Mouse (Mus musculus) neural tube, embryonic 11.5 days (tissue): ENCODE measurements around the gene Gm12185. TPM values are rescaled to one million over a fixed set of nuclear protein-coding genes. Genes with fewer than 3 reads are reported as not detected.

Experiments
- ATAC-seq: fragments of 200-750 bp; cut with Nextera tagmentation; 2 replicates; pipeline ENCODE4 v1.8.0; 2017; ENCODE audit warnings: moderate number of reproducible peaks, mild to moderate bottlenecking, moderate TSS enrichment, moderate library complexity; ENCODE audit not compliant: insufficient read depth, low FRiP score, low TSS enrichment
- DNase-seq: peaks from one replicate; pipeline ENCODE4 v3.0.0-alpha.2; 2015; ENCODE audit warnings: low spot score
- H3K27ac ChIP-seq: fragments of 300-500 bp; sonication (generic); 2 replicates; pipeline ENCODE4 v1.5.1; 2014; ENCODE audit warnings: low read depth, mild to moderate bottlenecking, low read length
- H3K27me3 ChIP-seq: fragments of 300-500 bp; sonication (generic); 2 replicates; pipeline ENCODE4 v1.6.1; 2014; ENCODE audit warnings: mild to moderate bottlenecking, low read length, mixed read lengths; ENCODE audit not compliant: control insufficient read depth, insufficient read depth
- H3K36me3 ChIP-seq: fragments of 300-500 bp; sonication (generic); 2 replicates; pipeline ENCODE4 v1.6.1; 2014; ENCODE audit warnings: mild to moderate bottlenecking, low read length, moderate library complexity, mixed read lengths; ENCODE audit not compliant: control insufficient read depth, insufficient read depth
- H3K4me1 ChIP-seq: fragments of 300-500 bp; sonication (generic); 2 replicates; pipeline ENCODE4 v1.6.1; 2014; ENCODE audit warnings: low read length, mixed read lengths; ENCODE audit not compliant: control insufficient read depth, insufficient read depth
- H3K4me2 ChIP-seq: fragments of 300-500 bp; sonication (generic); 2 replicates; pipeline ENCODE4 v1.6.1; 2014; ENCODE audit warnings: low read depth, mild to moderate bottlenecking, moderate library complexity
- H3K4me3 ChIP-seq: fragments of 300-500 bp; sonication (generic); 2 replicates; pipeline ENCODE4 v1.5.1; 2014; ENCODE audit warnings: low read depth, low read length
- H3K9ac ChIP-seq: fragments of 300-500 bp; sonication (generic); 2 replicates; pipeline ENCODE4 v1.6.1; 2014; ENCODE audit warnings: mild to moderate bottlenecking, low read length
- H3K9me3 ChIP-seq: fragments of 300-500 bp; sonication (generic); 2 replicates; pipeline ENCODE4 v1.6.1; 2016; ENCODE audit warnings: low read length; ENCODE audit not compliant: control insufficient read depth
- WGBS: fragments of 180-500 bp; shearing (Covaris S2); extraction: QIAGEN DNeasy Blood & Tissue Kit; methylation state at CpG from one replicate; pipeline ENCODE4 v1.1.7; 2014; 5-methylcytosine and 5-hydroxymethylcytosine counted together
- polyA plus RNA-seq: library from polyadenylated mRNA; unstranded; fragments of >200 nt; fragmentation: Nextera tagmentation; extraction: Ambion mirVana; gene quantifications from 2 replicates; pipeline ENCODE4 v1.2.1, GENCODE M21; 2014

Gene Gm12185
- polyA plus RNA-seq, 1 experiment from 2014 or later, result not detected

DNA sequence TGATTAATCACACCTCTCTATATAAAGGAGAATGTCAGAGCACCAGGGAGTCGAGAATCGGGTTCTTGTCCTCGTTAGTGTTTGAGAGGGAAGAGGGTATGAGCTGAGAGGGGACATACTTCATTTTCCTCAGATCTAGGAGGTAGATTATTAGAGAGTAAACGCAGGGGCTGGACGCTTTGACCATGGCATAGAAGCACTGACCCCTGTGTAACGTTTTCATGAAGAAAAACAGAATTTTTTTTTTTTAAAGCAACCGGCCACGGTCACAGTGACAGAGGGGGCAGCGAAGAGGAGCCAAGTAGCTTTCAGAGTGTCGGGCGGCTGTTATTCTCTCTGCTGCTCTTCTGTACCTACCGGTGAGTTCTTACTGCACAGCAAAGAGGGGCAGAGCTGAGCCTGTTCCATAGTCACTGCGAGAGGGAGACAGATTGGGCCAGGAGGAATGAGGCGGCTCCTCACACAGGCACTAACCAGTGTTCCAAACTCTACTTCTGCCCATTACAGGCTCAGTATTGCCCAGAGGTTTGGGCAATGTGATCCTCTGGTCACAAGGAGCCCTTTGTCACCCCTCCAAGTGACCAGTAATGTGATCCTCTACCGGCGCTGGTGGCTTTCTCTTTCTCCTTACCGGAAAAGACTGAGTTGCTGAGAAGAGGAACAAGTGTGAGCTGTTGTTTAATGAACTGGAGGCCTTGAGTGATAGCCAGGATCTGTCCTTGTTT lies 120.0 kb downstream of the Gm12185 start:
- H3K27me3 ChIP-seq, result no peaks in the 10 kb centered on the region
- 8% methylated on average over 17 of the region's 17 CpGs for WGBS

GRCm38 (mm10) chr11:48871201-48871772 lies 120.7 kb downstream of the Gm12185 start, which contains the start of gene Irgm1:
TSS of gene Irgm1 (minus strand) at chr11:48871683.
- 2% methylated on average over 19 of the region's 19 CpGs for WGBS

More for the DNA sequence above, 120.0 kb downstream of the Gm12185 start:
- DNase-seq, result peak; percentile 35
- H3K27ac ChIP-seq, result no peak overlapping the region
- H3K4me3 ChIP-seq, result peak overlapping the region; percentile 38
- no peaks in the 10 kb centered on the region for H3K9me3 ChIP-seq
- H3K36me3 ChIP-seq, result no peaks in the 10 kb centered on the region
- no peak for ATAC-seq
- peak overlapping the region; percentile 0; the same call in 1 of the 2 replicates for H3K9ac ChIP-seq
- 0 out of 2 replicates have a peak, but pooled peaks cover 3% of the 10 kb centered on the region for H3K4me1 ChIP-seq
- peak overlapping the region; percentile 43 for H3K4me2 ChIP-seq

DNA sequence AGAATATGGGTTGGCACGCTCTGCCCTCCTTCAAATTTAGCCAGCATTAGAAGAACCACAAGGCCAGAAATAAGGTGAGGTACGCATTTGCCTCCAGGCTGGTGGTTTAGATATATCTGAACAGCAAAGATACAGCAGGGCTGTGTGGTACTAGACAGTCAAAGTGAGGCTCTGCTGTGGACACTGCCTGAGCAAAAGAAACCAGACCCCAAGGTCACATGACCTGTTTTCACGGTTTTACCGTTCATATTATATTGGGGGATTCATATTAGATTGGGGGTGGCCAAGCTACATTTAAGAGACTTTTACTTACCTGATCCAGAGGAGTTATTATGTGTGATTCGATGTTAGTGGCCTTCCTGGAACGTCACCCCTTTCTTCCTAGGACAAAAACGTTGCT lies 121.2 kb downstream of the Gm12185 start:
- Histone ChIP-seq H3K9ac (peak overlapping the region; percentile 54), H3K4me3 (peak overlapping the region; percentile 38), H3K4me2 (peak overlapping the region; percentile 43), H3K36me3 (no peaks in the 10 kb centered on the region), H3K9me3 (no peaks in the 10 kb centered on the region), H3K27ac (no peak overlapping the region), H3K27me3 (no peaks in the 10 kb centered on the region), H3K4me1 (0 out of 2 replicates have a peak, but pooled peaks cover 3% of the 10 kb centered on the region)
- no peak for ATAC-seq
- 44% methylated on average over 7 of the region's 7 CpGs for WGBS
- DNase-seq, result no peak

More at GRCm38 (mm10) chr11:48871201-48871772, 120.7 kb downstream of the Gm12185 start, which contains the start of gene Irgm1:
- Histone ChIP-seq H3K27me3 (no peaks in the 10 kb centered on the region), H3K27ac (no peak within 1 kb of the TSS), H3K36me3 (no peaks in the 10 kb centered on the region), H3K9ac (peak within 1 kb of the TSS; percentile 54), H3K4me2 (peak within 1 kb of the TSS; percentile 43), H3K4me1 (0 out of 2 replicates have a peak, but pooled peaks cover 3% of the 10 kb centered on the region), H3K9me3 (no peaks in the 10 kb centered on the region), H3K4me3 (peak within 1 kb of the TSS; percentile 38)
- ATAC-seq (peak; percentile 48), DNase-seq (peak; percentile 45)

DNA sequence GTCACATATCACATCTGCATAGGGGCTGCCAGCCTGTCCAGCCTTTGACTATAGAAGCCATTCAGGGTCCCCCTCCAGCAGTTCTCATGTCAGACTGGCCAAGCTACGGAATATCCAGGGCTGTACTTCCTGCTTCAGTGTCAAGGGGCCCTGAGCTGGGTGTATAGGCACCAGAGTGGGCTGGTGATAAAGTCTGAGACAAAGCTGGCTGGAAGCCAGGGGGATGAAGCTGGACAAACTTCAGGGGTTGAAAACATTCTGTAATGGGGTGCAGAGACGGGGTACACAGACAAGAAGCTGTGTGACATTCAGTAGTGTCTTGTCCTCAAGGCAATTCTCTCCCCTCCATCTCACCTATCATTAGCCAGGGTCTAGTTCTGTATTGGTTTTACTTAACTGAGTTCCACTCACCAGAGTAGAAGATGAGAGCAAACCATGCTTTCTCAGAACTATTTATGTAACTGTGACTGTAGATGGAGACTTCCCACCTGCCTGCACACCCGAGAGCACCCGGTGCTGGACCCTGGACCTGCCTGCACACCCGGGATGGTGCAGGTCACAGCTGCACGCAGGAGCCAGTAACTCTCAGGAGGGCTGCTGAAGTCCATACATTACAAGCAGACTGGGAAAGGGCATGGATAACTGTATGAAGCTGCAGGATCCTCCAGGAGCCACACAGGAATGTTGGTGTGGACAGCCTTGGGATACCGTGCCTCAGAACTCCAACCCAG lies 122.5 kb downstream of the Gm12185 start:
- Histone ChIP-seq H3K4me2 (no peak overlapping the region), H3K4me3 (no peak overlapping the region), H3K27ac (no peak overlapping the region), H3K9me3 (no peaks in the 10 kb centered on the region), H3K36me3 (no peaks in the 10 kb centered on the region), H3K4me1 (0 out of 2 replicates have a peak, but pooled peaks cover 3% of the 10 kb centered on the region), H3K27me3 (no peaks in the 10 kb centered on the region), H3K9ac (no peak overlapping the region)
- 82% methylated on average over 7 of the region's 7 CpGs for WGBS
- no peak for DNase-seq
- ATAC-seq, result no peak

- Histone ChIP-seq H3K9ac (no peak overlapping the region), H3K27me3 (no peaks in the 10 kb centered on the region), H3K36me3 (no peaks in the 10 kb centered on the region), H3K27ac (no peak overlapping the region), H3K4me3 (no peak overlapping the region), H3K4me2 (no peak overlapping the region), H3K4me1 (no peaks in the 10 kb centered on the region), H3K9me3 (no peaks in the 10 kb centered on the region)
- 95% methylated on average over 9 of the region's 9 CpGs for WGBS
- ATAC-seq (no peak), DNase-seq (no peak)
Measured at GRCm38 (mm10) chr11:48866481-48866880, 125.5 kb downstream of the Gm12185 start.

- H3K4me2 ChIP-seq, result no peak overlapping the region
- no peak overlapping the region for H3K4me3 ChIP-seq
- H3K4me1 ChIP-seq, result no peaks in the 10 kb centered on the region
- DNase-seq (no peak), ATAC-seq (no peak)
- 91% methylated on average over 3 of the region's 3 CpGs for WGBS
- no peaks in the 10 kb centered on the region for H3K9me3 ChIP-seq
- H3K27ac ChIP-seq, result no peak overlapping the region
- H3K36me3 ChIP-seq, result no peaks in the 10 kb centered on the region
- H3K27me3 ChIP-seq, result no peaks in the 10 kb centered on the region
- no peak overlapping the region for H3K9ac ChIP-seq
Measured at GRCm38 (mm10) chr11:48863808-48864207, 128.2 kb downstream of the Gm12185 start.

GRCm38 (mm10) chr11:48862784-48863319 lies 129.2 kb downstream of the Gm12185 start:
- Histone ChIP-seq H3K27ac (no peak overlapping the region), H3K4me1 (no peaks in the 10 kb centered on the region), H3K36me3 (no peaks in the 10 kb centered on the region), H3K27me3 (no peaks in the 10 kb centered on the region), H3K9ac (no peak overlapping the region), H3K9me3 (no peaks in the 10 kb centered on the region), H3K4me3 (no peak overlapping the region), H3K4me2 (no peak overlapping the region)
- 80% methylated on average over 1 of the region's 1 CpGs for WGBS
- DNase-seq (no peak), ATAC-seq (no peak)

DNA sequence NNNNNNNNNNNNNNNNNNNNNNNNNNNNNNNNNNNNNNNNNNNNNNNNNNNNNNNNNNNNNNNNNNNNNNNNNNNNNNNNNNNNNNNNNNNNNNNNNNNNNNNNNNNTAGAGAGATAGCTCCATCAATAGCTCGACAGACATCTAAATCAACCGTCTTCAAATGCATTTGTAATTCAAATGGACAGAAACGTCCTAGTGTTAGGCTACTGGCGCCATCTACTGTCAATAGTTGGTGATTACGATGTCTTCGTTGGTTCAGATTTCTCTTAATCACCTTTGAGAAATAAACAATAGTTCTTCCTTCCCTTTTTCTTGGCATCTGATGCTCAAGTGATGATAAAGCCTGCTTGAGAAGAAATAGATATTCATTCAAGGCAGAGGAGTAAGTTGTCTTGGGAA lies 133.0 kb downstream of the Gm12185 start:
- H3K36me3 ChIP-seq, result no peaks in the 10 kb centered on the region
- DNase-seq, result peak; percentile 51
- WGBS, result 0% methylated on average over 6 of the region's 6 CpGs
- H3K27me3 ChIP-seq, result no peaks in the 10 kb centered on the region
- H3K4me1 ChIP-seq, result 0 out of 2 replicates have a peak, but pooled peaks cover 5% of the 10 kb centered on the region
- H3K27ac ChIP-seq, result no peak overlapping the region
- H3K4me3 ChIP-seq, result no peak overlapping the region
- H3K9me3 ChIP-seq, result no peaks in the 10 kb centered on the region
- H3K9ac ChIP-seq, result no peak overlapping the region
- peak overlapping the region; percentile 56; the same call in 1 of the 2 replicates for H3K4me2 ChIP-seq
- ATAC-seq, result no peak
